8 mouse cellular contexts compared by ENCODE assay signal in the genomic region with DNA sequence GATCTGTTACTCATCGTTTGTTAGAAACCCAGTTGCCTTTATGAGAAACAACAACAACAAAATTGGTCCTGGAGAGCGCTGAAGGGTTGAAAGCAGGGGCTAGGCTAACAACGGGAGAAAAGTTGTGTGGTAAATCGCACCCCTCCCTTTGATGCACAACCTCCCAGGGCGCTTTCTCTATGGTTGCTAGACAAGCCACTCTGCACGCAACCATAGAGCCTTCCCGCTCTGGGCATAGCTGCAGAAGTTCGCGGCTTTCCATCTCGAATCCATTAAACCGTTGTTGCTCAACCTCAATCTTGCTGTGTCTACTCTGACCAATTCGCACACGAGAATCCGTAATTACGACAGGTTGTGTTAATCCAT. TPM values are rescaled to one million over a fixed set of nuclear protein-coding genes. Genes with fewer than 3 reads are reported as not detected.
DNase-seq lines count a peak whose midpoint lies in the region; ATAC-seq and TF ChIP-seq lines count a peak whose summit lies in the region.

No protein-coding gene starts in this region.

- no peak for TF ChIP-seq EP300 in heart, adult 2 months (IDR thresholded peaks at IDR 0.05; ENCODE audit: insufficient read depth, low read depth, low read length)

- TF ChIP-seq POLR2A in heart, adult 2 months (IDR thresholded peaks at IDR 0.05; ENCODE audit: insufficient read depth, low read depth, low read length) = no peak
- peak; percentile 20; the same call in 1 of the 2 replicates for TF ChIP-seq POLR2A in lung, adult 2 months (IDR thresholded peaks at IDR 0.05; ENCODE audit: borderline replicate concordance, extremely low read depth, low read depth, low read length)

- WGBS in heart, adult 2 months = under 1% methylated on average over 15 of the region's 15 CpGs
- under 1% methylated on average over 15 of the region's 15 CpGs for WGBS in hindbrain, embryonic 15.5 days
- under 1% methylated on average over 15 of the region's 15 CpGs for WGBS in lung, adult 2 months
- under 1% methylated on average over 15 of the region's 15 CpGs for WGBS in neural tube, embryonic 15.5 days

- H3K4me1 ChIP-seq in heart, adult 2 months (ENCODE audit: control insufficient read depth, insufficient read depth, low read length) = peaks cover 7% of the 10 kb centered on the region
- H3K4me1 ChIP-seq in G1E (ENCODE audit: insufficient read depth, low read depth, low read length) = peaks cover 32% of the 10 kb centered on the region
- peaks cover 43% of the 10 kb centered on the region for H3K4me1 ChIP-seq in erythroblast, embryonic 14.5 days (ENCODE audit: control insufficient read depth)
- peaks cover 25% of the 10 kb centered on the region for H3K4me1 ChIP-seq in hindbrain, embryonic 15.5 days (replicated peaks)
- H3K4me1 ChIP-seq in lung, adult 2 months (ENCODE audit: control insufficient read depth, insufficient read depth, low read length) = peaks cover 11% of the 10 kb centered on the region; the same call in 1 of the 2 replicates
- H3K4me1 ChIP-seq in neural tube, embryonic 15.5 days = peaks cover 28% of the 10 kb centered on the region

- DNase-seq in heart, adult 2 months = peak in 1 of 2 experiments; percentile 65
- DNase-seq in heart, postnatal 10 days = no peak
- no peak for DNase-seq in G1E (ENCODE audit: low spot score)
- no peak for DNase-seq in lung, adult 2 months
- peak; percentile 38 for DNase-seq in urinary bladder, postnatal 25 days (ENCODE audit: low spot score)

- no peak for TF ChIP-seq CTCF in heart, adult 2 months (IDR thresholded peaks at IDR 0.05)
- no peak for TF ChIP-seq CTCF in G1E (IDR thresholded peaks at IDR 0.05; ENCODE audit: low read depth, low read length)
- TF ChIP-seq CTCF in lung, adult 2 months (IDR thresholded peaks at IDR 0.05; ENCODE audit: insufficient read depth, low read length) = no peak

- no peaks in the 10 kb centered on the region for H3K9me3 ChIP-seq in G1E (replicated peaks)
- H3K9me3 ChIP-seq in erythroblast, embryonic 14.5 days (ENCODE audit: control insufficient read depth, low read length) = no peaks in the 10 kb centered on the region
- no peaks in the 10 kb centered on the region for H3K9me3 ChIP-seq in hindbrain, embryonic 15.5 days
- H3K9me3 ChIP-seq in neural tube, embryonic 15.5 days (replicated peaks) = no peaks in the 10 kb centered on the region

- H3K27me3 ChIP-seq in heart, adult 2 months (ENCODE audit: control insufficient read depth, insufficient read depth, low read length) = no peaks in the 10 kb centered on the region
- H3K27me3 ChIP-seq in G1E (ENCODE audit: insufficient read depth, low read length) = peaks cover 26% of the 10 kb centered on the region
- peaks cover 8% of the 10 kb centered on the region for H3K27me3 ChIP-seq in erythroblast, embryonic 14.5 days (ENCODE audit: control insufficient read depth)
- H3K27me3 ChIP-seq in hindbrain, embryonic 15.5 days = no peaks in the 10 kb centered on the region
- no peaks in the 10 kb centered on the region for H3K27me3 ChIP-seq in neural tube, embryonic 15.5 days (replicated peaks)

- peak overlapping the region; percentile 96 for H3K27ac ChIP-seq in heart, adult 2 months
- H3K27ac ChIP-seq in hindbrain, embryonic 15.5 days (replicated peaks) = peak overlapping the region; percentile 99
- H3K27ac ChIP-seq in neural tube, embryonic 15.5 days (replicated peaks) = peak overlapping the region; percentile 98

- H3K4me2 ChIP-seq in hindbrain, embryonic 15.5 days = peak overlapping the region; percentile 98
- peak overlapping the region; percentile 95 for H3K4me2 ChIP-seq in neural tube, embryonic 15.5 days

- intact Hi-C loops in heart, adult 2 months (cut with DNase I) = loop anchor here (2.0 kb wide), 1 partner anchor 69 kb away; a partner anchor contains a TSS
- intact Hi-C loops in heart, postnatal 10 days (cut with DNase I) = loop anchor here (2.0 to 5.0 kb wide), 2 partner anchors 75 to 92 kb away; a partner anchor contains a TSS

- H3K4me3 ChIP-seq in heart, adult 2 months = peak overlapping the region; percentile 71
- H3K4me3 ChIP-seq in G1E (ENCODE audit: low read depth, low read length) = peak overlapping the region; percentile 95
- peak overlapping the region; percentile 100 for H3K4me3 ChIP-seq in erythroblast, embryonic 14.5 days (replicated peaks)
- peak overlapping the region; percentile 89 for H3K4me3 ChIP-seq in hindbrain, embryonic 15.5 days
- H3K4me3 ChIP-seq in lung, adult 2 months (replicated peaks; ENCODE audit: extremely low read depth, low read depth, low read length) = peak overlapping the region; percentile 52
- H3K4me3 ChIP-seq in neural tube, embryonic 15.5 days (replicated peaks) = peak overlapping the region; percentile 94

- peak; percentile 17; the same call in 1 of the 2 replicates for ATAC-seq in G1E (ENCODE audit: extremely low read depth, insufficient number of reproducible peaks, low FRiP score, poor library complexity, severe bottlenecking)
- peak; percentile 42 for ATAC-seq in hindbrain, embryonic 15.5 days (ENCODE audit: low FRiP score, low read depth)
- ATAC-seq in neural tube, embryonic 15.5 days (ENCODE audit: low FRiP score) = peak; percentile 61

- peak overlapping the region; percentile 2; the same call in 1 of the 2 replicates for H3K9ac ChIP-seq in heart, adult 2 months (ENCODE audit: low read depth, low read length)
- H3K9ac ChIP-seq in hindbrain, embryonic 15.5 days = peak overlapping the region; percentile 56
- peak overlapping the region; percentile 59 for H3K9ac ChIP-seq in neural tube, embryonic 15.5 days (replicated peaks)

- H3K79me2 ChIP-seq in heart, adult 2 months (replicated peaks; ENCODE audit: control insufficient read depth, insufficient read depth, low read length) = peaks cover 5% of the 10 kb centered on the region

- peaks cover 16% of the 10 kb centered on the region for H3K36me3 ChIP-seq in heart, adult 2 months (ENCODE audit: control insufficient read depth, insufficient read depth, low read length)
- peaks cover 28% of the 10 kb centered on the region for H3K36me3 ChIP-seq in G1E (replicated peaks)
- peaks cover 32% of the 10 kb centered on the region for H3K36me3 ChIP-seq in erythroblast, embryonic 14.5 days (ENCODE audit: control insufficient read depth)
- H3K36me3 ChIP-seq in hindbrain, embryonic 15.5 days = peaks cover 5% of the 10 kb centered on the region
- H3K36me3 ChIP-seq in neural tube, embryonic 15.5 days = peaks cover 16% of the 10 kb centered on the region

RNA-seq across cellular contexts. Expression of a gene that starts 0.9 kb away (rescaled TPM):
- total RNA-seq in heart, adult 2 months (2021) = 10 to 100 TPM; 71.0 to 76.2 TPM
- polyA plus RNA-seq in heart, adult 2 months (2012; rRNA removed) = 24.5 and 29.4 TPM in 2 replicates
- 100 to 1,000 TPM; 117 to 119 TPM for total RNA-seq in heart, postnatal 10 days (2021)
- total RNA-seq in G1E (2014; fragmentation: Nextera tagmentation) = 364 and 375 TPM in 2 replicates
- 106 and 116 TPM in 2 replicates for total RNA-seq in G1E (2017)
- 382 and 453 TPM in 2 replicates for polyA plus RNA-seq in G1E (2012)
- polyA plus RNA-seq in erythroblast, embryonic 14.5 days (2012) = 32.8 and 36.7 TPM in 2 replicates
- 42.2 and 43.7 TPM in 2 replicates for polyA plus RNA-seq in hindbrain, embryonic 15.5 days (2015; fragmentation: Nextera tagmentation; extraction: Ambion mirVana)
- 43.8 and 49.9 TPM in 2 replicates for polyA plus RNA-seq in lung, adult 2 months (2012; rRNA removed)
- polyA plus RNA-seq in neural tube, embryonic 15.5 days (2015; fragmentation: Nextera tagmentation; extraction: Ambion mirVana) = 37.3 and 43.9 TPM in 2 replicates

RNA-seq across cellular contexts. Expression of a gene that starts 33.1 kb away (rescaled TPM):
- total RNA-seq in heart, adult 2 months (2021) = 10 to 100 TPM; 75.0 to 82.4 TPM
- polyA plus RNA-seq in heart, adult 2 months (2012; rRNA removed) = 51.8 and 73.7 TPM in 2 replicates
- total RNA-seq in heart, postnatal 10 days (2021) = 100 to 1,000 TPM; 113 to 139 TPM
- total RNA-seq in G1E (2014; fragmentation: Nextera tagmentation) = 2.5 TPM in 1 of 2 replicates, not detected in the other
- 0.11 and 0.35 TPM in 2 replicates for total RNA-seq in G1E (2017)
- polyA plus RNA-seq in G1E (2012) = not detected in 2 replicates
- 0.26 and 0.61 TPM in 2 replicates for polyA plus RNA-seq in erythroblast, embryonic 14.5 days (2012)
- polyA plus RNA-seq in hindbrain, embryonic 15.5 days (2015; fragmentation: Nextera tagmentation; extraction: Ambion mirVana) = 22.5 and 23.1 TPM in 2 replicates
- polyA plus RNA-seq in lung, adult 2 months (2012; rRNA removed) = 91.8 and 92.0 TPM in 2 replicates
- polyA plus RNA-seq in neural tube, embryonic 15.5 days (2015; fragmentation: Nextera tagmentation; extraction: Ambion mirVana) = 27.6 and 35.8 TPM in 2 replicates

RNA-seq across cellular contexts. Expression of a gene that starts 36.6 kb away (rescaled TPM):
- 10 to 100 TPM; 51.8 to 59.3 TPM for total RNA-seq in heart, adult 2 months (2021)
- polyA plus RNA-seq in heart, adult 2 months (2012; rRNA removed) = 62.9 and 72.6 TPM in 2 replicates
- 10 to 100 TPM; 48.9 to 51.9 TPM for total RNA-seq in heart, postnatal 10 days (2021)
- total RNA-seq in G1E (2014; fragmentation: Nextera tagmentation) (41.2 and 52.8 TPM in 2 replicates), G1E (2017) (10.7 and 11.7 TPM in 2 replicates)
- polyA plus RNA-seq in G1E (2012) = 63.1 and 65.3 TPM in 2 replicates
- 8.8 and 9.3 TPM in 2 replicates for polyA plus RNA-seq in erythroblast, embryonic 14.5 days (2012)
- 30.9 and 40.9 TPM in 2 replicates for polyA plus RNA-seq in hindbrain, embryonic 15.5 days (2015; fragmentation: Nextera tagmentation; extraction: Ambion mirVana)
- polyA plus RNA-seq in lung, adult 2 months (2012; rRNA removed) = 60.0 and 69.2 TPM in 2 replicates
- 30.2 and 33.2 TPM in 2 replicates for polyA plus RNA-seq in neural tube, embryonic 15.5 days (2015; fragmentation: Nextera tagmentation; extraction: Ambion mirVana)

Comparison
In these comparisons a context has a peak if more than half of its experiments do, and no peak if none do; other contexts are left out.
1. H3K9ac ChIP-seq: peak in every context shown above with its lines; median percentile 59 in neural tube, embryonic 15.5 days; 56 in hindbrain, embryonic 15.5 days; 2 in heart, adult 2 months.
2. RNA of a gene that starts 33.1 kb away (polyA plus RNA-seq): 91.8 to 92.0 TPM in lung, adult 2 months, 51.8 to 73.7 TPM in heart, adult 2 months, 27.6 to 35.8 TPM in neural tube, embryonic 15.5 days and 22.5 to 23.1 TPM in hindbrain, embryonic 15.5 days; 0.26 to 0.61 TPM in erythroblast, embryonic 14.5 days and not detected in G1E; every median in the first group is over 10 times any median in the second.
3. Peak in every context shown above with its lines, with median percentiles within 50 percentile points of each other: H3K27ac ChIP-seq, H3K4me3 ChIP-seq and ATAC-seq.